Mouse (Mus musculus): ENCODE measurements around the gene Hspb6. TPM values are rescaled to one million over a fixed set of nuclear protein-coding genes. Genes with fewer than 3 reads are reported as not detected.

Hspb6 gene
- total and polyA plus RNA-seq, 3 experiments, result 0.79 to 6.0 (median 2.3) TPM

- Histone ChIP-seq H3K9ac (ENCODE audit: insufficient read depth, low read depth) (no peak overlapping the region), H3K4me3 (replicated peaks in 1 of 3; ENCODE audit: low read depth in 2 of 3, low read length in 2 of 3, poor library complexity in 1 of 3) (no peak overlapping the region), H3K36me3 (replicated peaks in 1 of 2; ENCODE audit: control insufficient read depth in 1 of 2, insufficient read depth in 1 of 2, low read length in 1 of 2) (peaks cover 32 to 48% of the 10 kb centered on the region in 2 experiments), H3K4me2 (ENCODE audit: insufficient read depth, low read depth, poor library complexity, severe bottlenecking) (no peak overlapping the region), H3K27me3 (replicated peaks) (no peaks in the 10 kb centered on the region), H3K9me3 (replicated peaks; ENCODE audit: low read length) (no peaks in the 10 kb centered on the region), H3K4me1 (ENCODE audit: control insufficient read depth in 1 of 2, insufficient read depth in 2 of 2) (peaks cover 5 to 39% of the 10 kb centered on the region in 2 experiments; a peak in 3 of 4 replicates), H3K27ac (ENCODE audit: insufficient read depth, low read depth) (no peak overlapping the region), H3K79me2 (replicated peaks; ENCODE audit: control insufficient read depth, extremely low read depth, insufficient read depth, poor library complexity, severe bottlenecking) (peaks cover 19% of the 10 kb centered on the region)
- in situ Hi-C loops (cut with MboI; ENCODE audit: low pct_ligation_motif_present, low pct_unique_long_range_greater_than_20kb, low sequenced_read_pairs) (loop anchor here (5.0 kb wide), 1 partner anchor 50 kb away; no protein-coding TSS in a partner anchor), dilution Hi-C loops (cut with MboI; ENCODE audit: extremely low pct_ligation_motif_present, extremely low pct_unique_long_range_greater_than_20kb, low sequenced_read_pairs) (no loop called here)
- TF ChIP-seq CTCF (conservative IDR thresholded peaks at IDR 0.05 in 1 of 2, IDR thresholded peaks at IDR 0.05 in 1 of 2; ENCODE audit: low read depth in 2 of 2, low read length in 2 of 2) (peak in 1 of 2 experiments; percentile 46; a peak in 2 of 4 replicates), ZNF384 (IDR thresholded peaks at IDR 0.05; ENCODE audit: low read depth, low read length) (no peak)
- no peak for DNase-seq (ENCODE audit: extremely low read depth)
Observed at GRCm38 (mm10) chr7:30556894-30557536, 5.0 kb downstream of the Hspb6 start.

- H3K4me1 ChIP-seq (ENCODE audit: control insufficient read depth in 1 of 2, insufficient read depth in 2 of 2), result peaks cover 5 to 39% of the 10 kb centered on the region in 2 experiments; a peak in 3 of 4 replicates
Observed at GRCm38 (mm10) chr7:30557901-30558514, 6.0 kb downstream of the Hspb6 start.

GRCm38 (mm10) chr7:30558656-30559442, 6.9 kb downstream of the Hspb6 start:
- dilution Hi-C loops (cut with MboI; ENCODE audit: extremely low pct_ligation_motif_present, extremely low pct_unique_long_range_greater_than_20kb, low sequenced_read_pairs), result no loop called here

More at GRCm38 (mm10) chr7:30557901-30558514, 6.0 kb downstream of the Hspb6 start:
- Histone ChIP-seq H3K27ac (ENCODE audit: insufficient read depth, low read depth) (no peak overlapping the region), H3K9me3 (replicated peaks; ENCODE audit: low read length) (no peaks in the 10 kb centered on the region), H3K27me3 (replicated peaks) (no peaks in the 10 kb centered on the region), H3K4me3 (replicated peaks in 1 of 3; ENCODE audit: low read depth in 2 of 3, low read length in 2 of 3, poor library complexity in 1 of 3) (no peak overlapping the region), H3K4me2 (ENCODE audit: insufficient read depth, low read depth, poor library complexity, severe bottlenecking) (peak overlapping the region; percentile 85), H3K79me2 (replicated peaks; ENCODE audit: control insufficient read depth, extremely low read depth, insufficient read depth, poor library complexity, severe bottlenecking) (peaks cover 25% of the 10 kb centered on the region), H3K9ac (ENCODE audit: insufficient read depth, low read depth) (peak overlapping the region; percentile 98), H3K36me3 (replicated peaks in 1 of 2; ENCODE audit: control insufficient read depth in 1 of 2, insufficient read depth in 1 of 2, low read length in 1 of 2) (peaks cover 32 to 48% of the 10 kb centered on the region in 2 experiments)
- dilution Hi-C loops (cut with MboI; ENCODE audit: extremely low pct_ligation_motif_present, extremely low pct_unique_long_range_greater_than_20kb, low sequenced_read_pairs), result no loop called here
- in situ Hi-C loops (cut with MboI; ENCODE audit: low pct_ligation_motif_present, low pct_unique_long_range_greater_than_20kb, low sequenced_read_pairs), result loop anchor here (5.0 kb wide), 1 partner anchor 49 kb away; no protein-coding TSS in a partner anchor
- no peak for DNase-seq (ENCODE audit: extremely low read depth)
- TF ChIP-seq MEF2A (IDR thresholded peaks at IDR 0.05; ENCODE audit: borderline replicate concordance, low read depth, low read length) (no peak), NRF1 (IDR thresholded peaks at IDR 0.05; ENCODE audit: low read depth, low read length) (no peak), E2F4 (IDR thresholded peaks at IDR 0.05; ENCODE audit: insufficient replicate concordance, low read depth, low read length) (no peak), USF2 (conservative IDR thresholded peaks at IDR 0.05; ENCODE audit: low read depth, low read length) (no peak), ETS1 (conservative IDR thresholded peaks at IDR 0.05; ENCODE audit: low read depth, low read length) (no peak), MAZ (IDR thresholded peaks at IDR 0.05; ENCODE audit: low read depth, low read length) (no peak), BHLHE40 (IDR thresholded peaks at IDR 0.05; ENCODE audit: low read depth, low read length) (no peak), USF1 (IDR thresholded peaks at IDR 0.05; ENCODE audit: low read depth, low read length) (no peak), TBP (conservative IDR thresholded peaks at IDR 0.05; ENCODE audit: low read depth, low read length) (no peak), TCF12 (IDR thresholded peaks at IDR 0.05; ENCODE audit: low read depth, low read length) (no peak), HCFC1 (IDR thresholded peaks at IDR 0.05; ENCODE audit: low read depth, low read length) (no peak), SMC3 (IDR thresholded peaks at IDR 0.05; ENCODE audit: low read depth, low read length) (no peak), JUND (conservative IDR thresholded peaks at IDR 0.05; ENCODE audit: low read depth, low read length) (no peak), CHD1 (IDR thresholded peaks at IDR 0.05; ENCODE audit: low read depth, low read length) (no peak)

More at GRCm38 (mm10) chr7:30558656-30559442, 6.9 kb downstream of the Hspb6 start:
- peaks cover 25% of the 10 kb centered on the region for H3K79me2 ChIP-seq (replicated peaks; ENCODE audit: control insufficient read depth, extremely low read depth, insufficient read depth, poor library complexity, severe bottlenecking)
- H3K27me3 ChIP-seq (replicated peaks), result no peaks in the 10 kb centered on the region
- H3K4me1 ChIP-seq (ENCODE audit: control insufficient read depth in 1 of 2, insufficient read depth in 2 of 2), result peaks cover 4 to 33% of the 10 kb centered on the region in 2 experiments; a peak in 3 of 4 replicates
- no peaks in the 10 kb centered on the region for H3K9me3 ChIP-seq (replicated peaks; ENCODE audit: low read length)
- H3K9ac ChIP-seq (ENCODE audit: insufficient read depth, low read depth), result peak overlapping the region; percentile 98
- peak overlapping the region; percentile 85 for H3K4me2 ChIP-seq (ENCODE audit: insufficient read depth, low read depth, poor library complexity, severe bottlenecking)
- peaks cover 32 to 47% of the 10 kb centered on the region in 2 experiments for H3K36me3 ChIP-seq (replicated peaks in 1 of 2; ENCODE audit: control insufficient read depth in 1 of 2, insufficient read depth in 1 of 2, low read length in 1 of 2)
- in situ Hi-C loops (cut with MboI; ENCODE audit: low pct_ligation_motif_present, low pct_unique_long_range_greater_than_20kb, low sequenced_read_pairs), result loop anchor here (5.0 kb wide), 1 partner anchor 48 kb away; no protein-coding TSS in a partner anchor
- H3K27ac ChIP-seq (ENCODE audit: insufficient read depth, low read depth), result peak overlapping the region; percentile 63
- DNase-seq (ENCODE audit: extremely low read depth), result no peak
- no peak for TF ChIP-seq CTCF (conservative IDR thresholded peaks at IDR 0.05 in 1 of 2, IDR thresholded peaks at IDR 0.05 in 1 of 2; ENCODE audit: low read depth in 2 of 2, low read length in 2 of 2)
- H3K4me3 ChIP-seq (replicated peaks in 1 of 3; ENCODE audit: low read depth in 2 of 3, low read length in 2 of 3, poor library complexity in 1 of 3), result peak overlapping the region; percentile 70 to 99 (median 99)

Measured in CH12.LX (cell line).